ENCODE assay signal across 22 mouse cellular contexts in the genomic region with DNA sequence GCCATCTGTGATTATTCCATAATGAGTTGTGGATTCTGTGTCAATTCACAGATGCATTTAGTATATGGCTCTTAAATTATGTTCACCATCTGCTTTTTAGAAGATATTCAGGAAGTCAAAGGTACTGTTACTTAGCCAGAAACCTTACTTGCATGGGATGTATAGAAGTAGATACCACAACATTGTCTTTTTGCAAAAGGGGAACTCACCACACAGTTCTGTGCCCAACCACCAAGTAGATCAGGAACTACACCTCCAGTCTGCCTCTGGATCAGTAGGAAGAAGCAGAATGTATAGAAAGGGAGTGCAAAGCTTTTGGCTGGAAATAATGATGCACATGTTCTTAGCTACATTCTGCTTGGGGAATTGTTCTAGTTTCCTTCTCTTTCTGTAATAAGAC.
DNase-seq lines count a peak whose midpoint lies in the region; ATAC-seq and TF ChIP-seq lines count a peak whose summit lies in the region.
"Had no signal": no experiment of that assay in that cellular context is flagged by ENCODE, and none has a peak within 500 bp of the region (broad histone marks: within the 10 kb centered on the region; RNA-seq: fewer than 3 reads in every experiment).

No protein-coding gene starts in this region.

- TF ChIP-seq EP300 in MEL (IDR thresholded peaks at IDR 0.05; ENCODE audit: low read depth in 1 of 2, low read length in 2 of 2) = no peak

- H3K4me1 ChIP-seq in MEL (ENCODE audit: control insufficient read depth in 1 of 2, insufficient read depth in 2 of 2, low read length in 2 of 2) = peaks cover 0 to 3% of the 10 kb centered on the region in 2 experiments; a peak in 1 of 4 replicates
- no peaks in the 10 kb centered on the region for H3K4me1 ChIP-seq in embryonic facial prominence, embryonic 10.5 days

- H3K36me3 ChIP-seq in MEL (ENCODE audit: control insufficient read depth in 1 of 2, insufficient read depth in 2 of 2, low read length in 2 of 2) = peaks cover 0 to 9% of the 10 kb centered on the region in 2 experiments; a peak in 2 of 4 replicates
- H3K36me3 ChIP-seq in embryonic facial prominence, embryonic 10.5 days (replicated peaks) = no peaks in the 10 kb centered on the region
- H3K36me3 ChIP-seq: G1E had no signal

- no peak overlapping the region for H3K4me3 ChIP-seq in MEL (ENCODE audit: control insufficient read depth in 1 of 2, insufficient read depth in 1 of 2, low read depth in 2 of 2, low read length in 2 of 2)
- H3K4me3 ChIP-seq in embryonic facial prominence, embryonic 10.5 days = no peak overlapping the region

- H3K27me3 ChIP-seq in MEL (ENCODE audit: control insufficient read depth in 1 of 2, insufficient read depth in 2 of 2, low read length in 2 of 2) = no peaks in the 10 kb centered on the region
- H3K27me3 ChIP-seq in embryonic facial prominence, embryonic 10.5 days (replicated peaks; ENCODE audit: low read depth, poor library complexity, severe bottlenecking) = no peaks in the 10 kb centered on the region
- H3K27me3 ChIP-seq: CH12.LX, Patski had no signal

- ATAC-seq in frontal cortex, adult (ENCODE audit: low TSS enrichment) = peak; percentile 59; the same call in 1 of the 2 replicates
- ATAC-seq: activated CD4-positive, CD25-positive, alpha-beta regulatory T cell, adult 4 months; CD4-positive, CD25-positive, alpha-beta regulatory T cell, adult 4 months; Patski had no signal

- no peak overlapping the region for H3K9ac ChIP-seq in MEL (ENCODE audit: control insufficient read depth, low read depth, low read length, poor library complexity, severe bottlenecking)

- DNase-seq in frontal cortex, postnatal 14 days (ENCODE audit: low spot score in 2 of 2) = no peak
- peak; percentile 62 for DNase-seq in MEL (ENCODE audit: low read depth, low spot score)
- DNase-seq in brain, adult 2 months (ENCODE audit: low read depth, low spot score) = peak; percentile 10
- DNase-seq in embryonic facial prominence, embryonic 10.5 days (ENCODE audit: low spot score) = no peak
- no peak for DNase-seq in heart, postnatal 25 days (ENCODE audit: low spot score)
- DNase-seq: adrenal gland, adult 2 months; adrenal gland, adult 8-10 months; adrenal gland, postnatal 10 days; adrenal gland, postnatal 14 days; adrenal gland, postnatal 25 days; B cell, adult 2 months; cerebellum, adult 11 months; cerebellum, adult 11-12 months; cerebellum, adult 18-20 months; cerebellum, adult 2 months; cerebellum, adult 8-10 months had no signal

- H3K9me3 ChIP-seq in MEL (replicated peaks; ENCODE audit: insufficient read depth, low read length) = no peaks in the 10 kb centered on the region
- H3K9me3 ChIP-seq in embryonic facial prominence, embryonic 10.5 days = no peaks in the 10 kb centered on the region
- H3K9me3 ChIP-seq: G1E had no signal

- H3K79me2 ChIP-seq in MEL (ENCODE audit: control insufficient read depth, insufficient read depth, low read length, poor library complexity) = no peaks in the 10 kb centered on the region

- H3K27ac ChIP-seq in MEL (ENCODE audit: control insufficient read depth, low read depth, low read length) = no peak overlapping the region
- H3K27ac ChIP-seq in embryonic facial prominence, embryonic 10.5 days (replicated peaks) = no peak overlapping the region

- no peak for TF ChIP-seq CTCF in MEL (IDR thresholded peaks at IDR 0.05 in 2 of 3, conservative IDR thresholded peaks at IDR 0.05 in 1 of 3; ENCODE audit: control insufficient read depth in 1 of 3, insufficient read depth in 1 of 3, low read depth in 2 of 3, low read length in 3 of 3, poor library complexity in 1 of 3, severe bottlenecking in 1 of 3)

- intact Hi-C loops in heart, postnatal 25 days (cut with DNase I) = no loop called here

- no peak for TF ChIP-seq RAD21 in MEL (IDR thresholded peaks at IDR 0.05; ENCODE audit: low read depth, low read length)

- no peak for TF ChIP-seq POLR2A in MEL (IDR thresholded peaks at IDR 0.05; ENCODE audit: control insufficient read depth in 1 of 2, insufficient read depth in 1 of 2, low read depth in 1 of 2, low read length in 2 of 2, poor library complexity in 1 of 2)

TF ChIP-seq in MEL, 35 proteins besides CTCF, POLR2A, EP300 and RAD21:
- TF ChIP-seq JUND (IDR thresholded peaks at IDR 0.05; ENCODE audit: low read depth, low read length) = no peak

Comparison
In these comparisons a context has a peak if more than half of its experiments do, and no peak if none do; other contexts are left out.
1. DNase-seq: peak in MEL (single experiment) and brain, adult 2 months (single experiment); none in frontal cortex, postnatal 14 days (0 of 2), embryonic facial prominence, embryonic 10.5 days (single experiment) and heart, postnatal 25 days (single experiment).